Mouse (Mus musculus) CD4-positive naive resting alpha-beta T cell, adult 76 days (primary cell): ENCODE data around the gene Gm21680. TPM values are rescaled to one million over a fixed set of nuclear protein-coding genes. Genes with fewer than 3 reads are reported as not detected.

Source experiments
- total RNA-seq: library from RNA; stranded (reverse); gene quantifications from one replicate; pipeline ENCODE4 v1.2.4, GENCODE M21; 2023

The Gm21680 gene
- not detected for total RNA-seq

GRCm38 (mm10) chr5:25972563-25972962 lies at the start of gene Gm21680:
Gene Gm21680, minus strand, starts transcription at chr5:25972663.

GRCm38 (mm10) chr5:26004698-26005097 lies 32.2 kb upstream of the Gm21680 start, which contains the start of gene Gm1979:
Gene Gm1979, minus strand, starts transcription at chr5:26004798.

DNA sequence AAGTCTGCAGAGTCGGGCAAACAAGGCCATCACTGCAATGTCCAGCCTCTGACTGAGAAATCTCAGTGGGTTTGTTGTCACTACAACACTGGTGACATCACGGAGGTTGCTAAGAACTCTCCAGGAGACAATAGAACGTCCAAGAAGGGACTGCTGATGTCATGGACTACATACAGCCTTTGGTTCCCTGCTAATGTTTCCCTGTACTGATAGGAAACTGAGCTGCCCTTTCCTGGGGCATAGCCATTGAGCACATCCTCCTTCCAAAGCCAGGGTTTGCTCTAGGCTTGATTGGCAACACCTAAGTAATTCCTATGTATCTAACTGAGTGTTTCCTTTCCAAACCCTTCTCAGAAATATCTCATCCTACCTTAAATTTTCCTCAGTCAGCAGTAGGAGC lies 16.1 kb upstream of the Gm21680 start, which contains the start of gene Gm21698:
Gene Gm21698 (minus strand): TSS at position 101 of the 400 bp plus-strand sequence.

DNA sequence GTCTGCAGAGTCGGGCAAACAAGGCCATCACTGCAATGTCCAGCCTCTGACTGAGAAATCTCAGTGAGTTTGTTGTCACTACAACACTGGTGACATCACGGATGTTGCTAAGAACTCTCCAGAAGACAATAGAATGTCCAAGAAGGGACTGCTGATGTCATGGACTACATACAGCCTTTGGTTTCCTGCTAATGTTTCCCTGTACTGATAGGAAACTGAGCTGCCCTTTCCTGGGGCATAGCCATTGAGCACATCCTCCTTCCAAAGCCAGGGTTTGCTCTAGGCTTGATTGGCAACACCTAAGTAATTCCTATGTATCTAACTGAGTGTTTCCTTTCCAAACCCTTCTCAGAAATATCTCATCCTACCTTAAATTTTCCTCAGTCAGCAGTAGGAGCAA lies 18.1 kb downstream of the Gm21680 start, which contains the start of gene Gm21671:
Gene Gm21671 (minus strand): TSS at position 101 of the 400 bp plus-strand sequence.

DNA sequence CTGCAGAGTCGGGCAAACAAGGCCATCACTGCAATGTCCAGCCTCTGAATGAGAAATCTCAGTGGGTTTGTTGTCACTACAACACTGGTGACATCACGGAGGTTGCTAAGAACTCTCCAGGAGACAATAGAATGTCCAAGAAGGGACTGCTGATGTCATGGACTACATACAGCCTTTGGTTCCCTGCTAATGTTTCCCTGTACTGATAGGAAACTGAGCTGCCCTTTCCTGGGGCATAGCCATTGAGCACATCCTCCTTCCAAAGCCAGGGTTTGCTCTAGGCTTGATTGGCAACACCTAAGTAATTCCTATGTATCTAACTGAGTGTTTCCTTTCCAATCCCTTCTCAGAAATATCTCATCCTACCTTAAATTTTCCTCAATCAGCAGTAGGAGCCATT lies 30.2 kb downstream of the Gm21680 start, which contains the start of gene Gm21663:
Gene Gm21663 (minus strand): TSS at position 101 of the 400 bp plus-strand sequence.

Other genes with a start within 250 kb of the Gm21680 start
- not detected for gene Actr3b, start 212.7 kb downstream of the Gm21680 start, total RNA-seq
- gene Gm21663, start 30.3 kb downstream of the Gm21680 start, total RNA-seq, result not detected
- gene Gm21671, start 18.2 kb downstream of the Gm21680 start, total RNA-seq, result not detected
- not detected for gene Gm21698, start 16.0 kb upstream of the Gm21680 start, total RNA-seq
- not detected for gene Gm1979, start 32.1 kb upstream of the Gm21680 start, total RNA-seq
- not detected for gene Gm5862, start 50.3 kb upstream of the Gm21680 start, total RNA-seq
- not detected for gene Speer4a, start 66.9 kb upstream of the Gm21680 start, total RNA-seq
- gene Gm7347, start 85.9 kb upstream of the Gm21680 start, total RNA-seq, result not detected
- gene Gm10471, start 116.6 kb upstream of the Gm21680 start, total RNA-seq, result not detected
- gene 5031410I06Rik, start 132.7 kb upstream of the Gm21680 start, total RNA-seq, result not detected
- gene Gm10220, start 148.8 kb upstream of the Gm21680 start, total RNA-seq, result not detected